Mouse (Mus musculus): ENCODE results near the gene Mus81. TPM values are rescaled to one million over a fixed set of nuclear protein-coding genes. Genes with fewer than 3 reads are reported as not detected.
A peak's percentile ranks its signal among the peaks of the same experiment; 100 is the strongest.

Gene Mus81
- polyA plus RNA-seq, 1 experiment, result 29.8 TPM

DNA sequence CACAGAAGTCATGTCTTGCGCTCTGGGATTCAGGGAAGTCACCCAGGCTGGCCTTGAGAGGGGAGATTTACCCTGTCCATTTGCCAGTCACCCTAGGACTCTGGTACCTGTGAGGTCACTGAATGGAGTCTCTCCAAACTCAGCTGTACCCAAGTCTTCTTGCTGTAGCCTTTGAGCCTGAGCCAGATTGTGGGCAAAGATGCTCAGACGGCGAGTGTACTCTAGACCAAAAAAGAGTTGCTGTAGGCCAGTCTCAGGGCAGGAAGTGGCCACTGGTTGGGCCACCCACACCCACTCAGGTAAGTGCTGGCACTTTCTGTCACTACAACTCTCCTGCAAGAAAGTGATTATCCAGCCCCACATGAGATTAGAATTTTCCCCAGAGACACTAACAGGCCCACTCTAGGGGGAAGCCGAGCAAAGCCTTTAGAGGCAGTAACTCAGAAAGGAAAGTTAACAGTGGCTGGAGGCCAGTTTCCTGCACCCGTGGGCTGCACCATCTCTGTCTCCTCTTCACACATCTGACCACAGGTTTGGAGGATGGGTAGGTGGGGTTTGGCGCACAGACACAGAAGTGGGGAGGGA is 21.2 kb downstream of the Mus81 start:
- TF ChIP-seq POLR2A (IDR thresholded peaks at IDR 0.05; ENCODE audit: low read depth, low read length) (no peak), CTCF (conservative IDR thresholded peaks at IDR 0.05; ENCODE audit: insufficient read depth, insufficient read length, low read depth, low read length) (no peak)
- Histone ChIP-seq H3K4me3 (ENCODE audit: insufficient read depth, low read depth, low read length) (no peak overlapping the region), H3K27ac (ENCODE audit: insufficient read depth, low read depth, low read length) (no peak overlapping the region), H3K36me3 (ENCODE audit: control insufficient read depth, insufficient read depth, low read length) (no peaks in the 10 kb centered on the region; the same call in 1 of the 2 replicates), H3K4me1 (ENCODE audit: control insufficient read depth, insufficient read depth, low read length) (no peaks in the 10 kb centered on the region), H3K27me3 (replicated peaks; ENCODE audit: control insufficient read depth, insufficient read depth, low read length) (no peaks in the 10 kb centered on the region)
- WGBS, result 85% methylated on average over 6 of the region's 6 CpGs
- no peak for DNase-seq

DNA sequence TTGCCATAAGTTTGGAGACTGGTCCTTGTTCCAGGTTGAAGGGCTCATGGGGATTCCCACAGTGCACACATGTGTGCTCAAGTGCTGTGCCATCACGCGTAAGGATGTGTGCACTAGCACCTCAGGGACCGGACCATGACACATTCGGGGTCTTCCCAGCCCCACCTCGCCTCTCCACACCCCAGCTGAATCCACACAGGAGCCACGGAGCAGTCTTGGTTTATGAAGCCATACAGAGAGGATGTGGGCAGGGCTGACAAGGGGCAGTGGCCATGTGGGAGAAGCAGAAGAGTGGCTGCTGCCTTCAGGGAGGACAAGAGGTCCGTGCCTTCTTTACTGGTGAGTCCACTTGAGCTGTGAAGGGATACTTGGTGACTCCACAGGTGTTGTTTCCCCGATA is 23.2 kb downstream of the Mus81 start:
- no peaks in the 10 kb centered on the region; the same call in 1 of the 2 replicates for H3K36me3 ChIP-seq (ENCODE audit: control insufficient read depth, insufficient read depth, low read length)
- no peak overlapping the region for H3K4me3 ChIP-seq (ENCODE audit: insufficient read depth, low read depth, low read length)
- TF ChIP-seq CTCF (conservative IDR thresholded peaks at IDR 0.05; ENCODE audit: insufficient read depth, insufficient read length, low read depth, low read length), result no peak
- no peak for TF ChIP-seq POLR2A (IDR thresholded peaks at IDR 0.05; ENCODE audit: low read depth, low read length)

DNA sequence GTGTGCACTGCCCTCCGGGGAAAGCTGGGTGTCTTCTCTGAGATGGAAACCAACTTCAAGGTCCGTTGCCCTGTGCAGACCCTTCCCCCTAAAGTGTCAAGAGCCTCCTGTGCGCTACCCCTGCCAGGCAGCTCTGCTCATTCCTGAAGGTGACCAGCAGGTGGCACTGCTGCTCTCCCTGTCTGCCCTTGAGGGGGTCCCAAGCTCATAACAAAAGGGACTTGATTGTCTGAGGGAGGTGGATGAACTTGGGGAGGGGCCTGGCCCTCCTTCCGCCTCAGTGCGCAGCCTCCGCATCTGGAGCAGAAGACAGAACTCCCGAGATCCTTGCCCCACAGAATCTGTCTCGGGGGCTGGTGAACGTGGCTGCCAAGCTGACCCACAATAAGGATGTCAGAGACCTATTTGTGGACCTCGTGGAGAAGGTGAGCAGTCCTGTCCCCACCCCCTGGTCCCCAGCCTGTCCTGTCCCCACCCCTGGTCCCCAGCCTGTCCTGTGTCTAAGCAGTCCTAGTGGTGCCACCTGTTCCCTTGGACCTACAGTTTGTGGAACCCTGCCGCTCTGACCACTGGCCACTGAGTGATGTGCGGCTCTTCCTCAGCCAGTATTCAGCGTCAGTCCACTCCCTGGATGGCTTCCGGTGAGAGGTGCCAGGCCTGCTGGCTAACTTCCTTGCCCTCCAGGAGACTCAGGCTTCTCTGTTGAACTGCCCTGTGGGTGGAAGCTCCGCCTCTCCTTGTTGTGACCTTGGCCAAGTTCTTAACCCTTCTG is 24.2 kb downstream of the Mus81 start:
- peak; percentile 76 for DNase-seq
- WGBS, result 27% methylated on average over 15 of the region's 15 CpGs
- Histone ChIP-seq H3K27ac (ENCODE audit: insufficient read depth, low read depth, low read length) (no peak overlapping the region), H3K4me1 (ENCODE audit: control insufficient read depth, insufficient read depth, low read length) (0 out of 2 replicates have a peak, but pooled peaks cover 2% of the 10 kb centered on the region), H3K27me3 (replicated peaks; ENCODE audit: control insufficient read depth, insufficient read depth, low read length) (no peaks in the 10 kb centered on the region), H3K36me3 (ENCODE audit: control insufficient read depth, insufficient read depth, low read length) (no peaks in the 10 kb centered on the region; the same call in 1 of the 2 replicates), H3K4me3 (ENCODE audit: insufficient read depth, low read depth, low read length) (peak overlapping the region; percentile 10; the same call in 1 of the 2 replicates)
- TF ChIP-seq POLR2A (IDR thresholded peaks at IDR 0.05; ENCODE audit: low read depth, low read length), result no peak
- TF ChIP-seq CTCF (conservative IDR thresholded peaks at IDR 0.05; ENCODE audit: insufficient read depth, insufficient read length, low read depth, low read length), result peak; percentile 76

More for the DNA sequence above, 23.2 kb downstream of the Mus81 start:
- Histone ChIP-seq H3K27me3 (replicated peaks; ENCODE audit: control insufficient read depth, insufficient read depth, low read length) (no peaks in the 10 kb centered on the region), H3K4me1 (ENCODE audit: control insufficient read depth, insufficient read depth, low read length) (0 out of 2 replicates have a peak, but pooled peaks cover 2% of the 10 kb centered on the region), H3K27ac (ENCODE audit: insufficient read depth, low read depth, low read length) (no peak overlapping the region)
- DNase-seq, result no peak
- 92% methylated on average over 8 of the region's 8 CpGs for WGBS

DNA sequence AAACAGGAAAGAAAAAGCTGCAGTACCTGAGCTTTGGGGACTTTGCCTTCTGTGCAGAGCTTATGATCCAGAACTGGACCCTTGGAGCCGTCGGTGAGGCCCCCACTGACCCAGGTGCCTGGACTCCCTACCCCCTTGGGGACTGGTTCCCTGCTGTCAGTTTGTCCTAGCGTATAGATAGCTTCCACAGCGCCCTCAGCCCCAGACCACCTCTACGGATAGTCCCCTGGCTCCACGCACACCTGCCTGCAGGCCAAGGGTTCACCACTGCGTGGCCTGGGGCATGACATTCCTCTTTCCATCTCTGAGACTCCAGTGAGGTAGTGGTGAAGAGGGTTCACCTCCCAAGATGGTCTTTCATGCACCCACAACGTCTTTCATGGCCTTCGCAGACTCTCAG is 25.0 kb downstream of the Mus81 start:
- Histone ChIP-seq H3K27ac (ENCODE audit: insufficient read depth, low read depth, low read length) (no peak overlapping the region), H3K27me3 (replicated peaks; ENCODE audit: control insufficient read depth, insufficient read depth, low read length) (no peaks in the 10 kb centered on the region), H3K4me3 (ENCODE audit: insufficient read depth, low read depth, low read length) (no peak overlapping the region), H3K4me1 (ENCODE audit: control insufficient read depth, insufficient read depth, low read length) (0 out of 2 replicates have a peak, but pooled peaks cover 2% of the 10 kb centered on the region), H3K36me3 (ENCODE audit: control insufficient read depth, insufficient read depth, low read length) (no peaks in the 10 kb centered on the region; the same call in 1 of the 2 replicates)
- TF ChIP-seq CTCF (conservative IDR thresholded peaks at IDR 0.05; ENCODE audit: insufficient read depth, insufficient read length, low read depth, low read length), result no peak
- TF ChIP-seq POLR2A (IDR thresholded peaks at IDR 0.05; ENCODE audit: low read depth, low read length), result no peak
- WGBS, result 86% methylated on average over 9 of the region's 9 CpGs
- no peak for DNase-seq

DNA sequence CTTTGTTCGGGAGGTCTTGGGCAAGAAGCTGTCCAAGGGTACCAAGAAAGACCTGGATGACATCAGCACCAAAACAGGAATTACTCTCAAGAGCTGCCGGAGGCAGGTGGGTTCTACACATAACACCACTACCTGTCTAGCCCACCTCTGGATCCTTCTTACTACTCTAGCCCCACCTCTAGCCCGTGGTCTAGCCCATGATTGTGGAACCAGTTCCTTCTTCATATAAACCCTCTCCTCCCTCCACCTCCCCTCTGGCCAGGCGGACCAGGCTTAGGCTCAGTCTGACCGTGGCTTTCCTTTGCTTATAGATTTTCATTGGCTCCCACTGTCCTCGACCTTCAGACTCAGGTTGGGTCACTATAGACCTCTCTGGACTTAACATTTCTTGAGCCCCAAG is 26.8 kb downstream of the Mus81 start:
- H3K36me3 ChIP-seq (ENCODE audit: control insufficient read depth, insufficient read depth, low read length), result no peaks in the 10 kb centered on the region; the same call in 1 of the 2 replicates
- peaks cover 2% of the 10 kb centered on the region; the same call in 1 of the 2 replicates for H3K4me1 ChIP-seq (ENCODE audit: control insufficient read depth, insufficient read depth, low read length)
- H3K27me3 ChIP-seq (replicated peaks; ENCODE audit: control insufficient read depth, insufficient read depth, low read length), result no peaks in the 10 kb centered on the region
- 80% methylated on average over 6 of the region's 6 CpGs for WGBS
- TF ChIP-seq CTCF (conservative IDR thresholded peaks at IDR 0.05; ENCODE audit: insufficient read depth, insufficient read length, low read depth, low read length), result no peak
- TF ChIP-seq POLR2A (IDR thresholded peaks at IDR 0.05; ENCODE audit: low read depth, low read length), result no peak
- no peak overlapping the region for H3K27ac ChIP-seq (ENCODE audit: insufficient read depth, low read depth, low read length)
- H3K4me3 ChIP-seq (ENCODE audit: insufficient read depth, low read depth, low read length), result no peak overlapping the region
- DNase-seq, result no peak

DNA sequence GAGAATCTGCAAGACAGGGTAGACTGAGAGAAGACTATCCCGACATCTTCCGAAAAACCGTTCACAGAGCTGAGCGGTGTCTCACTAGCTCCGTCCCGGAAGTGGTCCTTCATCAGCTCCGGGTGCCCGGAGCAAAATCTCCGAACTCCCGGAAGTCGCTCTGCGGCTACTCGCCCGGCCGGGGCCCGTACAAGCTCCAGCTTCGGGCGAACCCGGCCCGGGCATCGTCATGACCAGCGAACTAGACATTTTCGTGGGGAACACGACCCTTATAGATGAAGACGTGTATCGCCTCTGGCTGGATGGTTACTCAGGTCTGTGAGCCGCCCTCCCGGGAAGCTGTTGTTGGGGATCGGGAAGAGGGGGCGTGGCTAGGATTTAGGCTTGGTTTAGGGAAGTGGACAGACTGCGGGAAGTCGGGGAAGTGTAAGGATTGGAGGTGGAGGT is 27.7 kb downstream of the Mus81 start, which contains the start of gene Fibp:
Gene Fibp (plus strand): TSS at position 151 of the 447 bp plus-strand sequence.
- Histone ChIP-seq H3K27ac (ENCODE audit: insufficient read depth, low read depth, low read length) (peak within 1 kb of the TSS; percentile 78), H3K27me3 (replicated peaks; ENCODE audit: control insufficient read depth, insufficient read depth, low read length) (no peaks in the 10 kb centered on the region), H3K36me3 (ENCODE audit: control insufficient read depth, insufficient read depth, low read length) (peaks cover 1% of the 10 kb centered on the region; the same call in 1 of the 2 replicates), H3K4me3 (ENCODE audit: insufficient read depth, low read depth, low read length) (peak within 1 kb of the TSS; percentile 95), H3K4me1 (ENCODE audit: control insufficient read depth, insufficient read depth, low read length) (peaks cover 2% of the 10 kb centered on the region; the same call in 1 of the 2 replicates)
- WGBS, result under 1% methylated on average over 32 of the region's 32 CpGs
- TF ChIP-seq POLR2A (IDR thresholded peaks at IDR 0.05; ENCODE audit: low read depth, low read length) (peak; percentile 45), CTCF (conservative IDR thresholded peaks at IDR 0.05; ENCODE audit: insufficient read depth, insufficient read length, low read depth, low read length) (no peak)
- DNase-seq, result peak; percentile 92

DNA sequence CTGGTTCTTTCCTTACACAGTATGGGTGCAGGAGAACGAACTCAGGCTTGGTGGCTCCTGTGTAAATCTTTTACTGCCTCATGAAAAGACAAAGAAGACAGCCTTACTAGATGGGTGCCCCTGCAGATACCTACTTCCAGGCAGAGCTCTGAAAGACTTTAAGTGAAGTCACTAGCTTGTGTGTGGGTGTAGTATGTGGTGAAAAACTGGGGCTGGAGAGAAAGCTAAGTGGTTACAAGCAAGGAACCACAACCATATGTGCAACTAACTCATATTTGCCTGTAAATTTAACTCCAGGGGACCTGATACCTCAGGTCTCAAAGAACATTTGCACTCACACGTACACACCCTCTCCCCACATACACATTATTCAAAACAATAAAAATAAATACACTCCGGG is 28.3 kb downstream of the Mus81 start:
- TF ChIP-seq POLR2A (IDR thresholded peaks at IDR 0.05; ENCODE audit: low read depth, low read length) (no peak), CTCF (conservative IDR thresholded peaks at IDR 0.05; ENCODE audit: insufficient read depth, insufficient read length, low read depth, low read length) (no peak)
- 0 out of 2 replicates have a peak, but pooled peaks cover 1% of the 10 kb centered on the region for H3K36me3 ChIP-seq (ENCODE audit: control insufficient read depth, insufficient read depth, low read length)
- DNase-seq, result no peak
- no peak overlapping the region for H3K4me3 ChIP-seq (ENCODE audit: insufficient read depth, low read depth, low read length)
- no peak overlapping the region for H3K27ac ChIP-seq (ENCODE audit: insufficient read depth, low read depth, low read length)
- H3K27me3 ChIP-seq (replicated peaks; ENCODE audit: control insufficient read depth, insufficient read depth, low read length), result no peaks in the 10 kb centered on the region
- peaks cover 2% of the 10 kb centered on the region; the same call in 1 of the 2 replicates for H3K4me1 ChIP-seq (ENCODE audit: control insufficient read depth, insufficient read depth, low read length)
- WGBS, result 27% methylated on average over 3 of the region's 3 CpGs
